Mouse (Mus musculus): ENCODE results near the gene Kpna2. TPM values are rescaled to one million over a fixed set of nuclear protein-coding genes. Genes with fewer than 3 reads are reported as not detected.

Kpna2 gene
- 59.8 to 75.8 TPM (median 63.9 TPM) in 3 replicates for total RNA-seq (2017)

GRCm38 (mm10) chr11:106999151-106999948 lies at the start of gene Kpna2:
Gene Kpna2 (minus strand): TSS chr11:106999541.
- peak; percentile 96 for ATAC-seq (replicated peaks; ENCODE audit: insufficient number of reproducible peaks, low FRiP score, low TSS enrichment, poor library complexity, severe bottlenecking)

GRCm38 (mm10) chr11:107046766-107047620 lies 47.7 kb upstream of the Kpna2 start:
- no peak for ATAC-seq (replicated peaks; ENCODE audit: insufficient number of reproducible peaks, low FRiP score, low TSS enrichment, poor library complexity, severe bottlenecking)

GRCm38 (mm10) chr11:107045546-107045945 lies 46.2 kb upstream of the Kpna2 start:
- ATAC-seq (replicated peaks; ENCODE audit: insufficient number of reproducible peaks, low FRiP score, low TSS enrichment, poor library complexity, severe bottlenecking), result no peak

- peak; percentile 85 for ATAC-seq (replicated peaks; ENCODE audit: insufficient number of reproducible peaks, low FRiP score, low TSS enrichment, poor library complexity, severe bottlenecking)
Measured at GRCm38 (mm10) chr11:107044321-107044720, 45.0 kb upstream of the Kpna2 start.

GRCm38 (mm10) chr11:107043361-107043760 lies 44.0 kb upstream of the Kpna2 start:
- no peak for ATAC-seq (replicated peaks; ENCODE audit: insufficient number of reproducible peaks, low FRiP score, low TSS enrichment, poor library complexity, severe bottlenecking)

- no peak for ATAC-seq (replicated peaks; ENCODE audit: insufficient number of reproducible peaks, low FRiP score, low TSS enrichment, poor library complexity, severe bottlenecking)
Measured at GRCm38 (mm10) chr11:107041396-107041795, 42.1 kb upstream of the Kpna2 start.

- no peak for ATAC-seq (replicated peaks; ENCODE audit: insufficient number of reproducible peaks, low FRiP score, low TSS enrichment, poor library complexity, severe bottlenecking)
Measured at GRCm38 (mm10) chr11:107039417-107039816, 40.1 kb upstream of the Kpna2 start.

- no peak for ATAC-seq (replicated peaks; ENCODE audit: insufficient number of reproducible peaks, low FRiP score, low TSS enrichment, poor library complexity, severe bottlenecking)
Measured at GRCm38 (mm10) chr11:107034085-107034810, 34.9 kb upstream of the Kpna2 start.

- ATAC-seq (replicated peaks; ENCODE audit: insufficient number of reproducible peaks, low FRiP score, low TSS enrichment, poor library complexity, severe bottlenecking), result no peak
Measured at GRCm38 (mm10) chr11:107031635-107032034, 32.3 kb upstream of the Kpna2 start.

- ATAC-seq (replicated peaks; ENCODE audit: insufficient number of reproducible peaks, low FRiP score, low TSS enrichment, poor library complexity, severe bottlenecking), result no peak
Measured at GRCm38 (mm10) chr11:107029536-107029935, 30.2 kb upstream of the Kpna2 start.

GRCm38 (mm10) chr11:107028754-107029153 lies 29.4 kb upstream of the Kpna2 start:
- ATAC-seq (replicated peaks; ENCODE audit: insufficient number of reproducible peaks, low FRiP score, low TSS enrichment, poor library complexity, severe bottlenecking), result no peak

GRCm38 (mm10) chr11:107028275-107028618 lies 28.9 kb upstream of the Kpna2 start:
- no peak for ATAC-seq (replicated peaks; ENCODE audit: insufficient number of reproducible peaks, low FRiP score, low TSS enrichment, poor library complexity, severe bottlenecking)

GRCm38 (mm10) chr11:107027431-107028274 lies 28.3 kb upstream of the Kpna2 start:
- peak; percentile 45 for ATAC-seq (replicated peaks; ENCODE audit: insufficient number of reproducible peaks, low FRiP score, low TSS enrichment, poor library complexity, severe bottlenecking)

GRCm38 (mm10) chr11:107026554-107027430 lies 27.5 kb upstream of the Kpna2 start:
- no peak for ATAC-seq (replicated peaks; ENCODE audit: insufficient number of reproducible peaks, low FRiP score, low TSS enrichment, poor library complexity, severe bottlenecking)

- no peak for ATAC-seq (replicated peaks; ENCODE audit: insufficient number of reproducible peaks, low FRiP score, low TSS enrichment, poor library complexity, severe bottlenecking)
Measured at GRCm38 (mm10) chr11:107025411-107026321, 26.3 kb upstream of the Kpna2 start, which contains the start of gene 1810010H24Rik. Gene 1810010H24Rik (plus strand): TSS chr11:107025681.

GRCm38 (mm10) chr11:107024406-107024805 lies 25.1 kb upstream of the Kpna2 start:
- ATAC-seq (replicated peaks; ENCODE audit: insufficient number of reproducible peaks, low FRiP score, low TSS enrichment, poor library complexity, severe bottlenecking), result no peak
